Mouse (Mus musculus): ENCODE results near the gene Fam43b.
"Not testable (repeated sequence)": the region's sequence is repeated elsewhere in the genome, so short reads cannot be mapped to it uniquely, and the experiment has no call there.

The Fam43b gene

GRCm38 (mm10) chr4:138395971-138396645, at the start of gene Fam43b:
Gene Fam43b, minus strand, starts transcription at chr4:138396528.
- DNase-seq (ENCODE audit: low spot score): no peak

GRCm38 (mm10) chr4:138444941-138445340, 48.6 kb upstream of the Fam43b start:
- no peak for DNase-seq (ENCODE audit: low spot score)

- no peak for DNase-seq (ENCODE audit: low spot score)
Measured at GRCm38 (mm10) chr4:138440062-138440461, 43.7 kb upstream of the Fam43b start.

- peak; percentile 95 for DNase-seq (ENCODE audit: low spot score)
Measured at GRCm38 (mm10) chr4:138434347-138435316, 38.3 kb upstream of the Fam43b start, which contains the start of gene Mul1. Gene Mul1, plus strand, starts transcription at chr4:138434671.

- peak; percentile 58 for DNase-seq (ENCODE audit: low spot score)
Measured at GRCm38 (mm10) chr4:138431340-138431739, 35.0 kb upstream of the Fam43b start.

- DNase-seq (ENCODE audit: low spot score): no peak
Measured at GRCm38 (mm10) chr4:138429778-138430177, 33.5 kb upstream of the Fam43b start.

GRCm38 (mm10) chr4:138426778-138427705, 30.7 kb upstream of the Fam43b start:
- peak; percentile 84 for DNase-seq (ENCODE audit: low spot score)

- DNase-seq (ENCODE audit: low spot score): not testable (repeated sequence)
Measured at GRCm38 (mm10) chr4:138425604-138426003, 29.3 kb upstream of the Fam43b start.

GRCm38 (mm10) chr4:138425028-138425427, 28.7 kb upstream of the Fam43b start:
- DNase-seq (ENCODE audit: low spot score): no peak

GRCm38 (mm10) chr4:138418340-138418957, 22.1 kb upstream of the Fam43b start:
- no peak for DNase-seq (ENCODE audit: low spot score)

GRCm38 (mm10) chr4:138417882-138418281, 21.6 kb upstream of the Fam43b start:
- DNase-seq (ENCODE audit: low spot score): no peak

GRCm38 (mm10) chr4:138416414-138416813, 20.1 kb upstream of the Fam43b start:
- DNase-seq (ENCODE audit: low spot score): no peak

GRCm38 (mm10) chr4:138415991-138416390, 19.7 kb upstream of the Fam43b start:
- no peak for DNase-seq (ENCODE audit: low spot score)

GRCm38 (mm10) chr4:138414725-138415124, 18.4 kb upstream of the Fam43b start:
- no peak for DNase-seq (ENCODE audit: low spot score)

- no peak for DNase-seq (ENCODE audit: low spot score)
Measured at GRCm38 (mm10) chr4:138411504-138412121, 15.3 kb upstream of the Fam43b start.

- DNase-seq (ENCODE audit: low spot score): no peak
Measured at GRCm38 (mm10) chr4:138411011-138411410, 14.7 kb upstream of the Fam43b start.

- no peak for DNase-seq (ENCODE audit: low spot score)
Measured at GRCm38 (mm10) chr4:138407479-138408194, 11.3 kb upstream of the Fam43b start.

- peak; percentile 24 for DNase-seq (ENCODE audit: low spot score)
Measured at GRCm38 (mm10) chr4:138404806-138405205, 8.5 kb upstream of the Fam43b start.

GRCm38 (mm10) chr4:138396711-138397110, 383 bp upstream of the Fam43b start:
- DNase-seq (ENCODE audit: low spot score): no peak
